Mouse (Mus musculus) cerebellum, adult 2 months (tissue): ENCODE data around the gene Nrarp.

Source experiments
- CTCF ChIP-seq: fragments of 200-500 bp; IDR thresholded peaks from 2 replicates; pipeline ENCODE4 v1.5.1; 2011; ENCODE audit warnings: low read depth, mild to moderate bottlenecking, control low read depth, low read length, moderate library complexity, borderline replicate concordance; ENCODE audit not compliant: insufficient read depth
- POLR2A ChIP-seq: fragments of 200-500 bp; IDR thresholded peaks from 2 replicates; pipeline ENCODE4 v1.6.1; 2011; ENCODE audit warnings: low read length, control low read depth, borderline replicate concordance; ENCODE audit not compliant: insufficient read depth

DNA sequence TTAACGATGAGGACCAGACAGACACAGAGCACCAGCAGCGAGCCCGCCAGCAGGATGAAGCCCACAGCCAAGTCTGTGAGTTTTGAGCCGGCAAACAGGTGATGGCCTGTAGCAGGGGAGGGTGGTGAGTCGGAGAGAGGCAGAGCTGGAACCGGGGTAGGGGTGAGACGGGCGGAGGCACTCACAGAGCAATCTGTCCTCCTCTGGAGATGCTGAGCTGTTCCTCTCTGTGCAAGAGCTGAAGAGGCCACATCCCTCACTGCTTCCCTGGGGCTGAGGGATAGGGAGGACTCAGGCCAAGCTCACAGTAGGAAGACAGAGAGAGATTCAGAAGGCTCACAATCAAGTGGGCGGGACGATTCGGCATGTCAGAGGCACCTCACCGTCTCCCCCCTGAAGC lies 50.5 kb downstream of the Nrarp start:
- TF ChIP-seq CTCF, result no peak
- no peak for TF ChIP-seq POLR2A
